Mouse (Mus musculus): ENCODE data around the gene Lef1. TPM values are rescaled to one million over a fixed set of nuclear protein-coding genes. Genes with fewer than 3 reads are reported as not detected.

The Lef1 gene
- total RNA-seq, 2 experiments from 2014 or later, result 6.2 to 7.1 TPM

- Histone ChIP-seq H3K4me3 (no peak overlapping the region), H3K27ac (no peak overlapping the region)
- no peak for TF ChIP-seq CTCF (conservative IDR thresholded peaks at IDR 0.05)
- no peak for DNase-seq (ENCODE audit: low spot score in 2 of 2)
Measured at GRCm38 (mm10) chr3:131191454-131191853, 81.2 kb downstream of the Lef1 start.

- DNase-seq (ENCODE audit: low spot score in 2 of 2), result no peak
- Histone ChIP-seq H3K4me3 (no peak overlapping the region), H3K27ac (no peak overlapping the region)
- no peak for TF ChIP-seq CTCF (conservative IDR thresholded peaks at IDR 0.05)
Measured at GRCm38 (mm10) chr3:131196050-131196449, 85.8 kb downstream of the Lef1 start.

GRCm38 (mm10) chr3:131196507-131197019 lies 86.3 kb downstream of the Lef1 start:
- DNase-seq (ENCODE audit: low spot score in 2 of 2), result no peak
- no peak overlapping the region for H3K4me3 ChIP-seq
- no peak for TF ChIP-seq CTCF (conservative IDR thresholded peaks at IDR 0.05)
- H3K27ac ChIP-seq, result no peak overlapping the region

GRCm38 (mm10) chr3:131198991-131199390 lies 88.7 kb downstream of the Lef1 start:
- TF ChIP-seq CTCF (conservative IDR thresholded peaks at IDR 0.05), result no peak
- Histone ChIP-seq H3K4me3 (no peak overlapping the region), H3K27ac (no peak overlapping the region)
- peak in 1 of 2 experiments; percentile 39 for DNase-seq (ENCODE audit: low spot score in 2 of 2)

- no peak for DNase-seq (ENCODE audit: low spot score in 2 of 2)
- no peak overlapping the region for H3K27ac ChIP-seq
- H3K4me3 ChIP-seq, result no peak overlapping the region; the same call in 1 of the 2 replicates
- no peak for TF ChIP-seq CTCF (conservative IDR thresholded peaks at IDR 0.05)
Measured at GRCm38 (mm10) chr3:131199590-131200288, 89.5 kb downstream of the Lef1 start.

- Histone ChIP-seq H3K4me3 (no peak overlapping the region), H3K27ac (no peak overlapping the region)
- TF ChIP-seq CTCF (conservative IDR thresholded peaks at IDR 0.05), result no peak
- no peak for DNase-seq (ENCODE audit: low spot score in 2 of 2)
Measured at GRCm38 (mm10) chr3:131202311-131202710, 92.0 kb downstream of the Lef1 start.

- Histone ChIP-seq H3K4me3 (no peak overlapping the region), H3K27ac (no peak overlapping the region)
- 0 out of 2 replicates have a peak, but pooled peaks have one; percentile 17 for TF ChIP-seq CTCF (conservative IDR thresholded peaks at IDR 0.05)
- no peak for DNase-seq (ENCODE audit: low spot score in 2 of 2)
Measured at GRCm38 (mm10) chr3:131207846-131208245, 97.6 kb downstream of the Lef1 start.

GRCm38 (mm10) chr3:131208265-131208891 lies 98.1 kb downstream of the Lef1 start:
- no peak overlapping the region for H3K27ac ChIP-seq
- TF ChIP-seq CTCF (conservative IDR thresholded peaks at IDR 0.05), result no peak
- no peak overlapping the region for H3K4me3 ChIP-seq
- no peak for DNase-seq (ENCODE audit: low spot score in 2 of 2)

GRCm38 (mm10) chr3:131212200-131212599 lies 101.9 kb downstream of the Lef1 start:
- no peak for DNase-seq (ENCODE audit: low spot score in 2 of 2)
- no peak overlapping the region for H3K27ac ChIP-seq
- no peak overlapping the region for H3K4me3 ChIP-seq

GRCm38 (mm10) chr3:131214060-131214658 lies 103.9 kb downstream of the Lef1 start:
- Histone ChIP-seq H3K4me3 (no peak overlapping the region), H3K27ac (no peak overlapping the region)
- no peak for TF ChIP-seq CTCF (conservative IDR thresholded peaks at IDR 0.05)
- no peak for DNase-seq (ENCODE audit: low spot score in 2 of 2)

More at GRCm38 (mm10) chr3:131212200-131212599, 101.9 kb downstream of the Lef1 start:
- TF ChIP-seq CTCF (conservative IDR thresholded peaks at IDR 0.05), result peak; percentile 52

GRCm38 (mm10) chr3:131214841-131215240 lies 104.6 kb downstream of the Lef1 start:
- peak in 1 of 2 experiments; percentile 60 for DNase-seq (ENCODE audit: low spot score in 2 of 2)
- Histone ChIP-seq H3K27ac (no peak overlapping the region), H3K4me3 (no peak overlapping the region)
- TF ChIP-seq CTCF (conservative IDR thresholded peaks at IDR 0.05), result peak; percentile 84

GRCm38 (mm10) chr3:131218636-131219390 lies 108.5 kb downstream of the Lef1 start:
- no peak overlapping the region for H3K4me3 ChIP-seq
- no peak for TF ChIP-seq CTCF (conservative IDR thresholded peaks at IDR 0.05)
- no peak for DNase-seq (ENCODE audit: low spot score in 2 of 2)

More at GRCm38 (mm10) chr3:131218636-131219390, 108.5 kb downstream of the Lef1 start:
- no peak overlapping the region for H3K27ac ChIP-seq

Data from layer of hippocampus, adult 2 months (tissue).